Mouse (Mus musculus) C2C12 (cell line): ENCODE measurements at regions not wholly inside any gene's neighbourhood (a gene's known extent, or its start where the extent isn't known, plus 50 kb on each side); places are given as distances from the start of the nearest gene placed in this dataset.

ENCODE experiments used
- H3K27me3 ChIP-seq: one replicate; pipeline ENCODE4 v1.6.1; 2011; ENCODE audit not compliant: control insufficient read depth, insufficient read depth, insufficient read length
- H3K36me3 ChIP-seq: one replicate; pipeline ENCODE4 v1.6.1; 2011; ENCODE audit not compliant: control insufficient read depth, insufficient read depth
- H3K4me3 ChIP-seq: one replicate; pipeline ENCODE4 v1.5.1; 2011; ENCODE audit warnings: mild to moderate bottlenecking, control low read depth; ENCODE audit not compliant: poor library complexity, insufficient read depth, severe bottlenecking
- H3K79me2 ChIP-seq: one replicate; pipeline ENCODE4 v1.6.1; 2011; ENCODE audit not compliant: control insufficient read depth, insufficient read depth
- H3K79me3 ChIP-seq: one replicate; pipeline ENCODE4 v1.6.1; 2011; ENCODE audit warnings: low read depth, control low read depth
- H3ac ChIP-seq: one replicate; pipeline ENCODE3; 2011; ENCODE audit warnings: low read depth; ENCODE audit not compliant: control insufficient read depth, insufficient read length
- CEBPB ChIP-seq: IDR thresholded peaks from one replicate; pipeline ENCODE4 v1.6.1; 2011; ENCODE audit warnings: low read depth, mild to moderate bottlenecking, control low read depth, moderate library complexity
- CTCF ChIP-seq: IDR thresholded peaks from one replicate; pipeline ENCODE4 v1.5.1; 2011; ENCODE audit not compliant: control insufficient read depth, insufficient read depth, insufficient read length
- FOSL1 ChIP-seq: IDR thresholded peaks from one replicate; pipeline ENCODE4 v1.8.0; 2011; ENCODE audit warnings: mild to moderate bottlenecking, low read length; ENCODE audit not compliant: poor library complexity, insufficient read depth, severe bottlenecking
- MAX ChIP-seq: IDR thresholded peaks from one replicate; pipeline ENCODE4 v1.6.1; 2011; ENCODE audit warnings: mild to moderate bottlenecking, control low read depth
- MYOD1 ChIP-seq: IDR thresholded peaks from one replicate; pipeline ENCODE4 v1.6.1; 2011; ENCODE audit warnings: low read depth; ENCODE audit not compliant: control insufficient read depth, insufficient read length
- MYOG ChIP-seq: IDR thresholded peaks from one replicate; pipeline ENCODE4 v1.6.1; 2011; ENCODE audit not compliant: control insufficient read depth, insufficient read length; ENCODE audit errors: extremely low read depth
- USF1 ChIP-seq: IDR thresholded peaks from one replicate; pipeline ENCODE4 v1.6.1; 2011; ENCODE audit warnings: low read depth, mild to moderate bottlenecking, control low read depth, moderate library complexity

GRCm38 (mm10) chr12:9292656-9293055, 262.9 kb downstream of the Ttc32 start:
- Histone ChIP-seq H3K79me2 (no peaks in the 10 kb centered on the region), H3K79me3 (no peaks in the 10 kb centered on the region), H3ac (no peak overlapping the region), H3K36me3 (no peaks in the 10 kb centered on the region), H3K4me3 (no peak overlapping the region), H3K27me3 (no peaks in the 10 kb centered on the region)
- TF ChIP-seq MYOD1 (no peak), MYOG (no peak), USF1 (no peak), MAX (no peak), CEBPB (no peak), CTCF (no peak), FOSL1 (no peak)

DNA sequence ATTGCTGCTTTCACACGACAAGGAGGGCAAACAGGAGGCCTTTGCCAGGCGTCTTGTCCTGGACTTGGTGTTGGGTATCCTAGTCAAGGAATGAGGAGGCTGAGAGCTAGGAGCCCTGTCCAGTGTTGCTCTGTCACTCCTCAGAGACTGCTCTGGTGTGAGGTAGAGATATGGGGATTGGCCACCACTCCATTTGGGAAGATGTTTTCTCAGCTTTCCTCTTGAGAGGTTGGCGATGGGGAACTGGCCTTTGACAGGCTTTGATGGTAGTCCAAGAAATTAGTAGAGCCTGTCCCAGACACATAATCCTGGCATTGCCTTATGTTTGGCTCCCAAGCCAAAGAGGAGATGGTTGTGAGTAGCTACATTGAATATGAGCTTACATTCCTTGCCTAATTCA, 265.4 kb downstream of the Ttc32 start:
- Histone ChIP-seq H3K36me3 (no peaks in the 10 kb centered on the region), H3K79me3 (no peaks in the 10 kb centered on the region), H3K27me3 (no peaks in the 10 kb centered on the region), H3ac (no peak overlapping the region), H3K79me2 (no peaks in the 10 kb centered on the region), H3K4me3 (no peak overlapping the region)
- TF ChIP-seq MAX (no peak), MYOG (no peak), CEBPB (no peak), USF1 (no peak), FOSL1 (no peak), CTCF (no peak), MYOD1 (no peak)

GRCm38 (mm10) chr12:9298848-9299655, 269.3 kb downstream of the Ttc32 start:
- H3K27me3 ChIP-seq, result no peaks in the 10 kb centered on the region
- no peak overlapping the region for H3K4me3 ChIP-seq
- no peaks in the 10 kb centered on the region for H3K79me3 ChIP-seq
- H3K36me3 ChIP-seq, result no peaks in the 10 kb centered on the region
- no peaks in the 10 kb centered on the region for H3K79me2 ChIP-seq
- TF ChIP-seq MAX (peak; percentile 60), MYOD1 (no peak), FOSL1 (peak; percentile 30)
- H3ac ChIP-seq, result no peak overlapping the region

- Histone ChIP-seq H3K27me3 (no peaks in the 10 kb centered on the region), H3K36me3 (no peaks in the 10 kb centered on the region), H3K79me2 (no peaks in the 10 kb centered on the region), H3K79me3 (no peaks in the 10 kb centered on the region), H3K4me3 (no peak overlapping the region), H3ac (no peak overlapping the region)
- TF ChIP-seq USF1, result no peak
- no peak for TF ChIP-seq MYOD1
- no peak for TF ChIP-seq FOSL1
- no peak for TF ChIP-seq CEBPB
- no peak for TF ChIP-seq MAX
- TF ChIP-seq CTCF, result no peak
- TF ChIP-seq MYOG, result no peak
These were observed 265.8 kb upstream of the Osr1 start for GRCm38 (mm10) chr12:9304146-9304545.

GRCm38 (mm10) chr12:9337891-9338672, 231.8 kb upstream of the Osr1 start:
- Histone ChIP-seq H3K79me2 (no peaks in the 10 kb centered on the region), H3K4me3 (no peak overlapping the region), H3ac (no peak overlapping the region), H3K36me3 (no peaks in the 10 kb centered on the region), H3K79me3 (no peaks in the 10 kb centered on the region), H3K27me3 (no peaks in the 10 kb centered on the region)
- no peak for TF ChIP-seq FOSL1

GRCm38 (mm10) chr12:9338801-9339231, 231.1 kb upstream of the Osr1 start:
- Histone ChIP-seq H3K27me3 (no peaks in the 10 kb centered on the region), H3K36me3 (no peaks in the 10 kb centered on the region), H3ac (no peak overlapping the region), H3K4me3 (no peak overlapping the region), H3K79me3 (no peaks in the 10 kb centered on the region), H3K79me2 (no peaks in the 10 kb centered on the region)
- TF ChIP-seq MYOD1, result no peak
- TF ChIP-seq USF1, result no peak
- TF ChIP-seq CEBPB, result no peak
- no peak for TF ChIP-seq MAX
- no peak for TF ChIP-seq FOSL1
- TF ChIP-seq MYOG, result no peak
- TF ChIP-seq CTCF, result no peak
